Mouse (Mus musculus): Measurements from ENCODE around the gene Kat8.

The Kat8 gene

GRCm38 (mm10) chr7:127912190-127912871 is at the start of gene Kat8:
TSS of gene Kat8 (plus strand) at chr7:127912516.
- DNase-seq (ENCODE audit: low read depth), result peak; percentile 95

GRCm38 (mm10) chr7:127866434-127866833 is 45.9 kb upstream of the Kat8 start:
- DNase-seq (ENCODE audit: low read depth), result no peak

- DNase-seq (ENCODE audit: low read depth), result no peak
These were observed 44.7 kb upstream of the Kat8 start for GRCm38 (mm10) chr7:127867641-127868040.

GRCm38 (mm10) chr7:127869149-127869810 is 43.0 kb upstream of the Kat8 start:
- no peak for DNase-seq (ENCODE audit: low read depth)

- DNase-seq (ENCODE audit: low read depth), result peak; percentile 46
These were observed 42.0 kb upstream of the Kat8 start for GRCm38 (mm10) chr7:127870136-127870821.

- DNase-seq (ENCODE audit: low read depth), result peak; percentile 14
These were observed 37.3 kb upstream of the Kat8 start for GRCm38 (mm10) chr7:127874812-127875626.

- DNase-seq (ENCODE audit: low read depth), result peak; percentile 92
These were observed 36.7 kb upstream of the Kat8 start for GRCm38 (mm10) chr7:127875627-127876001.

GRCm38 (mm10) chr7:127876041-127876466 is 36.3 kb upstream of the Kat8 start, which contains the start of gene Zfp646:
TSS of gene Zfp646 (plus strand) at chr7:127876221.
- DNase-seq (ENCODE audit: low read depth), result peak; percentile 91

GRCm38 (mm10) chr7:127876467-127877348 is 35.6 kb upstream of the Kat8 start, which contains the start of gene Zfp668:
TSS of gene Zfp668 (minus strand) at chr7:127876828.
- DNase-seq (ENCODE audit: low read depth), result peak; percentile 97

GRCm38 (mm10) chr7:127879301-127879700 is 33.0 kb upstream of the Kat8 start:
- no peak for DNase-seq (ENCODE audit: low read depth)

GRCm38 (mm10) chr7:127880431-127880830 is 31.9 kb upstream of the Kat8 start:
- no peak for DNase-seq (ENCODE audit: low read depth)

- DNase-seq (ENCODE audit: low read depth), result no peak
These were observed 26.4 kb upstream of the Kat8 start for GRCm38 (mm10) chr7:127885951-127886350.

- DNase-seq (ENCODE audit: low read depth), result no peak
These were observed 25.8 kb upstream of the Kat8 start for GRCm38 (mm10) chr7:127886551-127886950.

- DNase-seq (ENCODE audit: low read depth), result no peak
These were observed 25.1 kb upstream of the Kat8 start for GRCm38 (mm10) chr7:127887191-127887590.

GRCm38 (mm10) chr7:127887781-127888180 is 24.5 kb upstream of the Kat8 start:
- no peak for DNase-seq (ENCODE audit: low read depth)

GRCm38 (mm10) chr7:127888821-127889220 is 23.5 kb upstream of the Kat8 start:
- no peak for DNase-seq (ENCODE audit: low read depth)

GRCm38 (mm10) chr7:127890798-127891197 is 21.5 kb upstream of the Kat8 start, which contains the start of gene Prss53:
TSS of gene Prss53 (minus strand) at chr7:127890970.
- no peak for DNase-seq (ENCODE audit: low read depth)

- DNase-seq (ENCODE audit: low read depth), result no peak
These were observed 17.8 kb upstream of the Kat8 start for GRCm38 (mm10) chr7:127894480-127894879.

GRCm38 (mm10) chr7:127895442-127895841 is 16.9 kb upstream of the Kat8 start, which contains the start of the genes Gm21974 and Vkorc1:
TSS of gene Gm21974 (minus strand) at chr7:127895454.
TSS of gene Vkorc1 (minus strand) at chr7:127895617.
- DNase-seq (ENCODE audit: low read depth), result peak; percentile 97

GRCm38 (mm10) chr7:127895891-127896290 is 16.4 kb upstream of the Kat8 start:
- peak; percentile 39 for DNase-seq (ENCODE audit: low read depth)

GRCm38 (mm10) chr7:127896384-127896783 is 15.9 kb upstream of the Kat8 start:
- DNase-seq (ENCODE audit: low read depth), result peak; percentile 74

Data from 416B (cell line).